Mouse (Mus musculus) megakaryocyte, embryonic 14.5 days (primary cell): ENCODE measurements at regions not wholly inside any gene's neighbourhood (a gene's known extent, or its start where the extent isn't known, plus 50 kb on each side); places are given as distances from the start of the nearest gene placed in this dataset.
A peak's percentile ranks its signal among the peaks of the same experiment; 100 is the strongest.

ENCODE experiments used
- H3K27me3 ChIP-seq: replicated peaks from 2 replicates; pipeline ENCODE3; 2012; ENCODE audit warnings: inconsistent platforms
- H3K36me3 ChIP-seq: replicated peaks from 2 replicates; pipeline ENCODE3; 2012; ENCODE audit warnings: low read length, inconsistent platforms, mixed read lengths
- H3K4me1 ChIP-seq: 2 replicates; pipeline ENCODE4 v1.6.1; 2012; ENCODE audit warnings: inconsistent platforms
- H3K4me3 ChIP-seq: replicated peaks from 2 replicates; pipeline ENCODE3; 2012; ENCODE audit warnings: moderate library complexity, mild to moderate bottlenecking, inconsistent platforms
- H3K9me3 ChIP-seq: 2 replicates; pipeline ENCODE4 v1.6.1; 2012; ENCODE audit warnings: inconsistent platforms
- FLI1 ChIP-seq: IDR thresholded peaks from 2 replicates; pipeline ENCODE4 v1.6.1; 2012; ENCODE audit warnings: low read length, inconsistent platforms, mixed read lengths
- GATA1 ChIP-seq: IDR thresholded peaks from 3 replicates; pipeline ENCODE4 v1.6.1; 2012; ENCODE audit warnings: mixed read lengths, low read length, inconsistent platforms, borderline replicate concordance

GRCm38 (mm10) chr4:148723208-148723607 lies 80.1 kb downstream of the Gm572 start:
- H3K9me3 ChIP-seq: no peaks in the 10 kb centered on the region
- peaks cover 67% of the 10 kb centered on the region for H3K27me3 ChIP-seq
- no peak for TF ChIP-seq FLI1
- no peak for TF ChIP-seq GATA1
- no peaks in the 10 kb centered on the region for H3K36me3 ChIP-seq
- H3K4me1 ChIP-seq: no peaks in the 10 kb centered on the region
- H3K4me3 ChIP-seq: no peak overlapping the region

DNA sequence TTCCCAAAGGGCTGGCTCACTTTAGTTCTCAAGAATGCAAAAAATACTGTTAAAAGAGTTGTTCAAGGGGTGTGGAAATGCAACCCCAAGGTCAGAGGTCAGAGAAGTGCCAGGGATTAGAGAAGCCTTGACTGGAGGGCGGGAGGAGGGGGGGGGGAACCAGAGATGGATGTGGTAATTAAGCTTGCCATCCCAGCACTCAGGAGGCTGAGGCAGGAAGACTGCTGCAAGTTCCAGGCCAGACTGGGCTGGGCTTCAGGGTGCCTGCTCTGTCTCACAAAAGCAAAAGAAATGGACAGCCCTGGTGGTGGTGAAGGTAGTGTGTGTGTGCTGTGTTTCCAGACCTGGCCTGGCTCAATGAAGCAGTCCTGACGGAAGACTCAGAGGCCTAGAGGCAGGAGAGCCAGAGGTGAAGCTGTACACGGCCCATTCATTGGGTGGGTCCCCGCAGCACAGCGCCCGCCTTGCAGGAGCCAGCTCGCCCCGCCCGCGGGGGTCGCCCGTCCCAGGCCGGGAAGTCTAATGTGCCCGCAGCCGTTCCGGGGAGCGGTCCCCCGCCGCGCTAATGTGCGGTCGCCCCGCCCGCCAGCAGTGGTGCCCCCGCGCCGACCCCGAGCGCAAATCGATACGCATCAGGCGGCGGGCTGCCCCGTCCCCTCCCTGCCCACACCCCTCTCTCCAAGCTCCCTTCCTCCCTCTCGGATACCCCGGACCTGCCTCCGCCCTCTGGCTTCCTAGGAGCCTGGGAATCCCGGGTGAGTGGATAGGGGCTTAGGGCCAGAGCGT lies 80.1 kb upstream of the Casz1 start:
- Histone ChIP-seq H3K9me3 (no peaks in the 10 kb centered on the region), H3K27me3 (peaks cover 74% of the 10 kb centered on the region), H3K4me1 (no peaks in the 10 kb centered on the region), H3K4me3 (no peak overlapping the region), H3K36me3 (no peaks in the 10 kb centered on the region)
- TF ChIP-seq FLI1 (no peak), GATA1 (no peak)

- H3K27me3 ChIP-seq: peaks cover 62% of the 10 kb centered on the region
- no peak overlapping the region for H3K4me3 ChIP-seq
- no peaks in the 10 kb centered on the region for H3K36me3 ChIP-seq
- H3K4me1 ChIP-seq: no peaks in the 10 kb centered on the region
- TF ChIP-seq FLI1 (no peak), GATA1 (no peak)
- no peaks in the 10 kb centered on the region for H3K9me3 ChIP-seq
These were observed 75.4 kb upstream of the Casz1 start for GRCm38 (mm10) chr4:148728800-148729199.

- H3K36me3 ChIP-seq: no peaks in the 10 kb centered on the region
- H3K4me3 ChIP-seq: no peak overlapping the region
- H3K27me3 ChIP-seq: peaks cover 57% of the 10 kb centered on the region
- H3K9me3 ChIP-seq: no peaks in the 10 kb centered on the region
- TF ChIP-seq FLI1 (no peak), GATA1 (no peak)
- H3K4me1 ChIP-seq: no peaks in the 10 kb centered on the region
These were observed 72.6 kb upstream of the Casz1 start for GRCm38 (mm10) chr4:148731586-148731985.

DNA sequence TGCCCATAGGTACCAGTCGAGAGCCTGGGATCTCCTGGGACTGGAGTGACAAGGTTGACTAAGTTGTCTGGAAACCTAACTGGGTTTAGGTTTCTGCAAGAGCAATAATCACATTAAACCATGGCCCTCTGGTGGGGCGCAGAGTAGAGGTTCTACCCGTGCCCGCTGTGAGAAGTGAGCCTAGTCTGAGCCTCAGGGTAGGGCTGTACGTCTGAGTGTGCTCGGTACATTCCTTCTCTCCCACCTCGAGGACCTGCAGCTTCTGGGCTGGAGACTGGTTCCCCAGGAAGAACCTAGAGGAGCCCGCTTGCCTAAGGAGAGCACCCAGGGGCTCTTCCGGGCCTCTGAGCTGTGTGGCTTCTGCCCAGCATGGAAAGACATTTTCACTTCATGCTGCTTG lies 70.2 kb upstream of the Casz1 start:
- H3K36me3 ChIP-seq: no peaks in the 10 kb centered on the region
- H3K4me3 ChIP-seq: no peak overlapping the region
- H3K27me3 ChIP-seq: peaks cover 62% of the 10 kb centered on the region
- H3K4me1 ChIP-seq: no peaks in the 10 kb centered on the region
- no peaks in the 10 kb centered on the region for H3K9me3 ChIP-seq
- TF ChIP-seq FLI1 (no peak), GATA1 (no peak)

DNA sequence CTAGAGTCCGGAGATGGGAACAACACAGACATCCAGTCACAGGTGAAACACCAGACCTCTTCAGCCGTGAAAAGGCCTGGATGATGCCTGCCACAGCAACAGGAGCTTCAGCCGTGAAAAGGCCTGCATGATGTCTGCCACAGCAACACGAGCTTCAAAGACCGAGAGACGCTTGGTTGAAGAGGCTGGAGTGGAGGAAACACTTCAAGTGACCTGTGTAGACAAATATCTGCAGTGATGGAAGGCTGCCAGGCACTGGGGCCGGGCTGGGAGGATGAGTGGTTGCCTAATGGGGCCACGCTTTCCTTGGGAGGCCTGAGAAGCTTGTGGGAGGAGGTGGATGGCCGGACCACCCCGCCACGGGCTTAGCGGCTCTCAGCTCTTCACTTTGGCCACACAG lies 69.7 kb upstream of the Casz1 start:
- H3K27me3 ChIP-seq: peaks cover 63% of the 10 kb centered on the region
- H3K4me1 ChIP-seq: no peaks in the 10 kb centered on the region
- H3K9me3 ChIP-seq: no peaks in the 10 kb centered on the region

GRCm38 (mm10) chr4:148738601-148739530 lies 65.4 kb upstream of the Casz1 start:
- H3K4me3 ChIP-seq: no peak overlapping the region
- TF ChIP-seq GATA1 (no peak), FLI1 (no peak)
- H3K4me1 ChIP-seq: peaks cover 15% of the 10 kb centered on the region
- H3K27me3 ChIP-seq: peaks cover 79% of the 10 kb centered on the region
- H3K36me3 ChIP-seq: no peaks in the 10 kb centered on the region
- H3K9me3 ChIP-seq: peaks cover 3% of the 10 kb centered on the region; the same call in 1 of the 2 replicates

More for the DNA sequence above, 69.7 kb upstream of the Casz1 start:
- Histone ChIP-seq H3K36me3 (no peaks in the 10 kb centered on the region), H3K4me3 (no peak overlapping the region)
- TF ChIP-seq GATA1: no peak

- H3K27me3 ChIP-seq: peaks cover 81% of the 10 kb centered on the region
- no peak for TF ChIP-seq FLI1
- TF ChIP-seq GATA1: no peak
- peak overlapping the region; percentile 88 for H3K4me3 ChIP-seq
These were observed 61.4 kb upstream of the Casz1 start for GRCm38 (mm10) chr4:148742549-148743413.

DNA sequence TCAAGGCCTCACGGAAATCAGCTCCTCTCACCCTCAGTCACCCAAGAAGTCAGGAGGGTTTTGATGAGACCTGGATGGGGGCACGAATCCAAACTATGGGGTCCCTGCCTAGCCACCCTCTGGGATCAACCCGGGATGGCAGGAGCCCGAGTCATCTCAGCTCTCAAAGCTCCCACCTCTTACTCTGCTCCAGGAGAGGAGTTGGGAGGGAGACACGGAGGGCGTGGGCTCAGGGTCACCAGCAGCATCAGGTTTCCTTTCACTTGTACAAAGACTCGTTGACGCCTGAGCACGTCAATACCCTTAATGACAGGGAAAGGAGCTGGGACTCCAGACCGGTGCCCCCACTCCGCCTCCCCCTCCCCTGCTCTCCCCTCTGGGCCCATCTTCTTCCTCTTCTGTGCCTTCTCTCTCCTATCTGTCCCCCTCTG lies 60.8 kb upstream of the Casz1 start:
- peaks cover 15% of the 10 kb centered on the region for H3K4me1 ChIP-seq
- TF ChIP-seq GATA1: no peak
- H3K27me3 ChIP-seq: peaks cover 80% of the 10 kb centered on the region
- no peaks in the 10 kb centered on the region for H3K36me3 ChIP-seq
- H3K4me3 ChIP-seq: peak overlapping the region; percentile 88
- peaks cover 3% of the 10 kb centered on the region; the same call in 1 of the 2 replicates for H3K9me3 ChIP-seq

More at GRCm38 (mm10) chr4:148742549-148743413, 61.4 kb upstream of the Casz1 start:
- H3K9me3 ChIP-seq: peaks cover 3% of the 10 kb centered on the region; the same call in 1 of the 2 replicates
- H3K4me1 ChIP-seq: peaks cover 15% of the 10 kb centered on the region
- no peaks in the 10 kb centered on the region for H3K36me3 ChIP-seq

- Histone ChIP-seq H3K4me1 (peaks cover 15% of the 10 kb centered on the region), H3K27me3 (peaks cover 81% of the 10 kb centered on the region), H3K9me3 (peaks cover 3% of the 10 kb centered on the region; the same call in 1 of the 2 replicates), H3K4me3 (no peak overlapping the region), H3K36me3 (no peaks in the 10 kb centered on the region)
- TF ChIP-seq FLI1 (no peak), GATA1 (no peak)
These were observed 60.2 kb upstream of the Casz1 start for GRCm38 (mm10) chr4:148744053-148744452.
